Mouse (Mus musculus) 3T3-L1 (cell line): Measurements from ENCODE around the gene Gatad2a.
A peak's percentile ranks its signal among the peaks of the same experiment; 100 is the strongest.
"Not testable (repeated sequence)": the region's sequence is repeated elsewhere in the genome, so short reads cannot be mapped to it uniquely, and the experiment has no call there.

Experiments
- DNase-seq: peaks from one replicate; pipeline ENCODE4 v3.0.0-alpha.2; 2015; ENCODE audit warnings: low read depth, low spot score

Gatad2a gene

DNA sequence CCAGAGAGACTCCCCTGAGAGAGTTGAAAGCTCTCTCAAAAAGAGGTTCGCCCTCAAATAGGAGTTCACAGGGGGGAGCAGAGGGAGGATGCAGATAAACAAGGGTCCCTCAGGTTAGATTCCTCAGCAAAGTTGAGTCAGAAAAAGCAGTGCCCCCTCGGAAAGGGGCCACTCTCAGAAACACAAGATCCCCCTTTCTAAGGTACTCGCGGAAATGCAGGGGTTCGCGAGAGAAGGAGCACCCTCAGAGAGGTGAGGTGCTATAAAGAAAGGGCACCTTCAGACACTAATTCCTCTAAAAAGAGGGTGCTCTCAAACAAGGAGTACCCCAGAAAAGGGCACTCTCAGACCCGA lies 785 bp downstream of the Gatad2a start:
- DNase-seq, result no peak

GRCm38 (mm10) chr8:69988936-69989335 lies 7.2 kb downstream of the Gatad2a start:
- not testable (repeated sequence) for DNase-seq

DNA sequence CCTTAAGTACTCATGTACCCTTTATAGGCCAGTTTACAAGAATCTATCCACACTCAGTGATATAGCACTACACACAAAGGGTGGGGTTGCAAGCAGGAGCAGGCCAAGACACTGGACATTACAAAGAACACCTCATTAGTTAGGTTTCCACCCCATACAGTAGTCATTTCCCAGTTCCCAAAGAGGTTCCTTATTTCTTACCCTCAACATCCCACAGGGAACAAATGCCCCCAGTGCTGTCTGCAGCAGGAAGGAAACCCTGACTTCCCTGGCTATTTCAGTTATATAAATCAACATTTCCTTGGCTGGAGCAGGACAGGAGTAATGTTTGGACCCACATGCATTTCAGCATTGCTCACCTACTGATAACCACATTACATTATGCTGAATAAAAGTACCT lies 8.4 kb downstream of the Gatad2a start:
- no peak for DNase-seq

- DNase-seq, result no peak
Observed at GRCm38 (mm10) chr8:69984876-69985553, 11.2 kb downstream of the Gatad2a start.

DNA sequence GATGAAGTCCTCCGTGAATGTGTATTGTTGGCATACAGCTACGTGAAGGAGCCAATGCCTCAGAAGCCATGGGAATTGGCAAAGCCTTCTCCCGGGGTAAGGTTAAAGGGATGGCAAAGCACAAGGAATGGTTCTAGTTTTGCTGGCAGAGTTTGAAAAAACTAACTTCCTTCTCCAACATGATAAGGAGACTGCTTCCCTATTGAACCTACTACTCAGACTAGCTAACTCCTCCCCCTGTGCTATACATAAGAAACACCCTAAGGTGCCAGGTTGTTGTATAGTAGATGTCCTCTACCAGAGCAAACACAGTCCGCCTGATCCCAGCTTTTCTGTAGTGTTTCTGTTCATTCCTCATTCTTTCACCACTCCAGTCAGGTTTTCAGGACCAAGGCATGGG lies 17.7 kb downstream of the Gatad2a start:
- no peak for DNase-seq

DNA sequence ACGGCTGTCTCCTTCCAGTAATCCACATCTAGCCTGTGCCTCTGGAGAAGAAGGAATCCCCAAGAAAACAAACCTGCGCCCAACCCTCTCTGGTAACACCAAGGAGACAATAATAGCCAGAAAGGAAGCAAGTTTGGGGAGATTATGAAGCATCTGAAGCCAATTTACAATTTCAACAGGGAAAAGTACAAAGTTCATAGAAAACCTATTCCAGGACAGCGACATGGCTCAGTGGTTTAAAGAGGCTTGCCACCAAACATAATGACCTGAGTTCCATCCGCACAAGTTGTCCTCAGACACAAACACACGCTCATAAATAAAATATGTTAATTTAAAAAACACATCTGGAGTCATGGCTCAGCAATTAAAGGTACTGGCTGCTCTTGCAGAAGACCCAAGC lies 21.4 kb downstream of the Gatad2a start:
- DNase-seq, result no peak

GRCm38 (mm10) chr8:69974194-69974614 lies 22.0 kb downstream of the Gatad2a start:
- DNase-seq, result peak; percentile 89

DNA sequence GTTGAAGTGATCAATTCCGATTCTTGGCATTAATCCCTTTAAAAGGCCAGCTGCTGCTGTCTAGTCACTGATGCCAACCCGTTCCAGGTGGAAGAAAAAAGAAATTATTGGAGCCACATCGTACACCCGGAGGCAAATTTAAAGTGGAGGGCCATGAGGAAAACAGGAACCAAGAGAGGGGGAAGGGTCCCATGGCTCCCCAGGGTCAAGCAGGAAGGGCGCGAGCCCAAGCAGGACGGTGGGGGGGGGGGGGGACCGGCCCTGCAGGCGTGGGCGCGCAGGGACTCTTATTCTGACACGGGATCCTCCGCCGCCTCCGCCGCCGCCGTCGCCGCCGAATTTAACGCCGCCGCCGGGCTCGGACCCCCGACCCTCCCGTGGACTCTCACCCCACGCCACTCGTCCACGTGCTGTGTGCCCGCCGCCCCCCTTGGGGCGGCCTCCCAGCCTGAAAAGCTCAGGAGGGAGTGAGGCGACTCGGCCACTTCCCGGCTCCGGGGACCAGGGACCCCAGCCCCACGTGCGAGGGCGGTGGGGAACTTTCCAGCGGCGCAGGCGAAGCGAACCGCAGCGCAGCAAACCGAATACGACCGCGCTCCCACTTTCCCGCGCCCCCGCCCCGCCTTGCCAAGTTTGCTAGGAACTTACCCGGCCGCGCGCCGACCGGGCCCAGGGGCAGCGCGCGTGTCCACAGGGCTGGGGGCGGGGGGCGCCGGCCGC lies 22.6 kb downstream of the Gatad2a start:
- DNase-seq, result peak; percentile 68

DNA sequence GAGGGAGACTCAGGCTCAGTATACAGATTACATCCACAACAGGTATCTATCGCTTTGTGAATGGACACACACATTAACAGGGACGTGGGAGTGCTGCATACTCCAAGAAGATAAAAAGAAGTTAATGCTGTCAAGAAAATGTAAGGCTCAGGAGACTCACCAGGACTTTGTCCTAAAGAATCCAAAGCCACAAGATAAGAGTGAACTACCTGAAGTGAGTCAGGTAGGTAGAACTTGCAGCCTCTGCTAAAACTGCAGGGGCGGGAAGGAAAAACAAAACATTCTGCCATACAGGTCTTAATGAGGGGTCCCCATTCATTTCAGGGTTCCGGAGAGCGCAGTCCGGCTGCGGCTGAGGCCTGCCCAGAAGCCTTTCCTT lies 23.1 kb downstream of the Gatad2a start:
- DNase-seq, result no peak

DNA sequence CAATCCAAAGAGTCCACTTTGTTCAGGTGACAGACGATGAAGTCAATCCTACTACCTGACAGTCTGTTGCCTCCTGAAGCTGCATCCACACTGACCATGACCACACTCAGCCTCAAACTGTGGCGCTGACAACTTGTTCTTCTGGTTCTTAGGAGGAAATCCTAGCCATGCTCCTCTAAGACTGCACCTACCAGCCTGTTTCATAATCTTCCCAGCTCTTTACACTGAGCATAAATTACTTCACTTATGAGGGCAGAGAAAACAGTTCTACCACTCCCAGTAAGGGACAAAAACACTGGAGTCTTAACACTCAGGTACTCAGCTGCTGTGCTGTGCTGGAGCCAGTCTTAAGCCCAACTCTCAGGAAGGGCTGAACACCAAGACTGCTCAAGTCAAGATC lies 25.3 kb downstream of the Gatad2a start:
- no peak for DNase-seq

DNA sequence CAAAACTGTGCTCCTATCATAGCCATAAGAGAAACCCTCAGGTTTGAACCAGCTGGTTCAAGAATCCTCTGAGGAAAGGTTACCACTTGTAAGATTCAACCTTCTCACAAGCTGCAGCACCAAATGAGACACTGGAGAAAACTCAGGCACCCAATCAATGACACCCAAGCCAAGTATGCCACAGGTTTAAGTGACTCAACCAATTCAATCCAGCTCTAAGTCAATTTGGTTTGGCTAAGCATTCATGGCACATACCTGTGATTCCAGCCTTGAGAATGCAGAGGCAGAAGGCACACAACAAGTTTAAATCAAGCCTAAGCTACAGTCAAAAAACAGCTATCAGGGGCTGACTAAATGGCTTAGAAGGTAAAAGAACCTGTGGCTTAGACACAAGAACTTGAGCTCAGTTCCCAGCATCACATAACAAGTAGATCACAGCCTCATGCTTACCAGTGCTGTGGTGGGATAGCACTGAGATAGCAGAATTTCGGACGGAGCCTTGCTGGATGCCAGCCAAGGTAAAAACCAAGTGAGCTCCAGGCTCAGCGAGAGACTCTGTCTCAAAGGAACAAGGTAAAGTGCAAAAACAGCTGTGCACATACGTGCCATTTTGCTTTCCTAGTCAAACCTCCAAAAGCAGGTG lies 28.8 kb downstream of the Gatad2a start:
- peak; percentile 61 for DNase-seq

DNA sequence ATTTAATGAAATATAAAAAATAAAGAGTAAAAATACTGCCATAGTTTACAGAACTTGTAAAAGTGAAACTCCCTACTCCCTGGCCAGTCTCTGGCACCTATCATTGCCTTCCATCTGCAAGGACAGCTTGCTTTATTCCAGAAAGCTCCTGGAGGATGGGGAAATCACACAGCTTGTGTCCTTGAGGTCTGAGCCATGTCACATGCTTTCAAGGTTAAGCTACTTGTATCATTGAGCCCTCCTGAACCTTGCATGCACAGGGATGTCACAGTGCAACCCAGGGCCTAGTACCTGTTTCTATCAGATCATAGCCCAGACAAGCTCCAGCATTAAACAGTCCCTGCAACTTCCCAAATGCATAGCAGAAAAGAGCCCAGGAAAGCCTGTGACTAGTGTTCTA lies 36.9 kb downstream of the Gatad2a start:
- no peak for DNase-seq

DNA sequence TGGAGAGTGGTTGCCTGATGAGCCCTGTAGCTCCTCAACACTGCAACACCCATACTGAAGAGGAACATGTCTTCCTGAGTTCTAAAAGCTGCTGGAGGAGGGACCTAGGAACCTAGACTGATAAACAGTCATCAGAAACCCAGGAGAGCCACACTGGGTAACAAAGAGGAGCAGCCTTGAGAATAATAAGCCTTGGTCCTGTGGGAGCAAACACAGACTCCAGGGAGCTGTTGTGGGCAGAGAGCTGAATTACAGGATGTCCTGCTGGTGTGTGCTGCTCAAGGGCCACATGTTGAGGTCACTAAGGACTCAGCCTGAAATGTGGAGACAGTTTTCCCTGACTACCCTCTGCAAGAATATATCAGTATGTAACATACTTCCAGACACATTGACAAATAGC lies 38.3 kb downstream of the Gatad2a start:
- no peak for DNase-seq

GRCm38 (mm10) chr8:69957419-69957818 lies 38.8 kb downstream of the Gatad2a start:
- no peak for DNase-seq

GRCm38 (mm10) chr8:69956651-69957050 lies 39.5 kb downstream of the Gatad2a start:
- DNase-seq, result no peak

DNA sequence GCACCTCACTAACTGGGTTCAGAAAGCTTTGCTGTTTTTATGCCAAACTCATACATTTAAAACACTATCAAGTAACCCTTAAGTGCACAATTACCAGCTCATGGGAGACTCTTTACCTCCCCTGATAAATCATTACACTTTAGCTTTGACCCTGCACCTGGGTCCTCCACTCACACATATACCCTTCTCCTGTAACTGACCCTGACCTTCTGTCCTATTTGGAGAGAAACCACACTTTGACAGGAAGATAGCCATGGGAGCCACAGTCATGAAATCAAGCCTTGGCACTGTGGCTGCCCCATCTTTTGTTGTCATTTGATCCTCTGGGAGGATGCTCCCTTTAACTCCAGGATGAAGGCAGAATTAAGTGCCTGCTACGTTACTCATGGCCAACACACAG lies 41.5 kb downstream of the Gatad2a start:
- DNase-seq, result no peak

DNA sequence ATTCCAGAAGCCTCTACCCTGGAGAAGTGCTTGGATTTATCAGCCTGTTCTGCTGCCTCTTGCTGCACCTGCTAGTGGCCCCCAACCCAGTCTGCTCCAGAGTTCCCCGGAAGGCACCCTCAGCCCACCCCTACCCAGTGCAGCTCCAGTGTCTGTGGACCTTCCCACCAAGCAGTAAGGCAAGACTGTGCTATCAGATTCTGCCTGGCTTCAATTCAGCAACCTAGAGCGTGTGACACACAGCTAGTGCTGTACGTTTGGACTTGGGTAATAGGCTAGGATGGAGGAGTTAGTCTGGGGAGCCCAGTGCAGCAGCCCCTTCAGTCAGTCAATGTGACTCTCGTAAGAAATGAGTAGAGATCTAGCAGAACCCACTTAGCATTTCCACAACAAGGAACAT lies 42.0 kb downstream of the Gatad2a start:
- no peak for DNase-seq

- no peak for DNase-seq
Observed at GRCm38 (mm10) chr8:69950300-69950699, 45.9 kb downstream of the Gatad2a start.

- not testable (repeated sequence) for DNase-seq
Observed at GRCm38 (mm10) chr8:69942495-69942894, 53.7 kb downstream of the Gatad2a start.

DNA sequence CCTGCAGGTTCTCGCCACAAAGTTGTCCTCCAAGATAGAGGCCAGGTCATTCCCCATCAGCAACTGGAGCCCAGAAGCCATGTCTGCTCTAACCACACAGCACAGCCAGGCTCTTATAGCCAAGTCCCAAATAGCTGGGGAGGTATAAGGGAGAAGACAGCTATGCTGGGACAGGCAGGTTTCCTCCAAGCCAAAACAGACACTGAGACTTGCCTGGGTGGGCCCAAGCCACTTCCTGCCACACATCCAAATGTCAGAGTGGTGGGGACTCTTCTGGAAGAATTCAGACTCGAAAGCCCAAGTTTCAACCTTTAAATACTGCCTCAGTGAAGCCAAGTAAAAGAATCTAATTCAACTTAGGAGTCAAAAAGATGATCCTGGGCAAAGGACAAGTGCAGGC lies 55.8 kb downstream of the Gatad2a start:
- DNase-seq, result no peak

- DNase-seq, result peak; percentile 98
Observed at GRCm38 (mm10) chr8:69939633-69940032, 56.6 kb downstream of the Gatad2a start.

GRCm38 (mm10) chr8:69938245-69938982 lies 57.8 kb downstream of the Gatad2a start:
- DNase-seq, result no peak
